ENCODE assay signal across 12 mouse cellular contexts in genomic region chr7:99131819-99132353, GRCm38 (mm10). TPM values are rescaled to one million over a fixed set of nuclear protein-coding genes. Genes with fewer than 3 reads are reported as not detected.
DNase-seq lines count a peak whose midpoint lies in the region; ATAC-seq and TF ChIP-seq lines count a peak whose summit lies in the region.
"Had no signal": no experiment of that assay in that cellular context is flagged by ENCODE, and none has a peak within 500 bp of the region (broad histone marks: within the 10 kb centered on the region; RNA-seq: fewer than 3 reads in every experiment).

No protein-coding gene starts in this region.

- no peak overlapping the region for H3K4me3 ChIP-seq in embryonic facial prominence, embryonic 13.5 days
- H3K4me3 ChIP-seq in embryonic facial prominence, embryonic 10.5 days, result no peak overlapping the region
- H3K4me3 ChIP-seq in layer of hippocampus, adult 2 months, result no peak overlapping the region
- H3K4me3 ChIP-seq in intestine, embryonic 14.5 days (ENCODE audit: low read depth, low read length), result no peak overlapping the region
- H3K4me3 ChIP-seq: forebrain, embryonic 12.5 days; midbrain, embryonic 12.5 days; neural tube, embryonic 13.5 days had no signal

- no peaks in the 10 kb centered on the region for H3K9me3 ChIP-seq in embryonic facial prominence, embryonic 13.5 days
- H3K9me3 ChIP-seq in embryonic facial prominence, embryonic 10.5 days, result no peaks in the 10 kb centered on the region
- no peaks in the 10 kb centered on the region for H3K9me3 ChIP-seq in intestine, embryonic 14.5 days (ENCODE audit: control insufficient read depth, low read length)
- H3K9me3 ChIP-seq: forebrain, embryonic 12.5 days had no signal

- WGBS in embryonic facial prominence, embryonic 13.5 days, result 69% methylated on average over 6 of the region's 6 CpGs
- 74% methylated on average over 6 of the region's 6 CpGs for WGBS in embryonic facial prominence, embryonic 10.5 days
- whole genome bisulfite sequencing in intestine, embryonic 14.5 days, result 29% methylated on average over 6 of the region's 6 CpGs

- H3K36me3 ChIP-seq in embryonic facial prominence, embryonic 13.5 days, result peaks cover 2% of the 10 kb centered on the region; the same call in 1 of the 2 replicates
- H3K36me3 ChIP-seq in embryonic facial prominence, embryonic 10.5 days (replicated peaks), result peaks cover 7% of the 10 kb centered on the region; the same call in 1 of the 2 replicates
- no peaks in the 10 kb centered on the region for H3K36me3 ChIP-seq in intestine, embryonic 14.5 days (ENCODE audit: control insufficient read depth, insufficient read depth, low read length)
- H3K36me3 ChIP-seq: forebrain, embryonic 12.5 days; midbrain, embryonic 12.5 days; neural tube, embryonic 13.5 days had no signal

- DNase-seq in embryonic facial prominence, embryonic 10.5 days (ENCODE audit: low spot score), result no peak
- no peak for DNase-seq in layer of hippocampus, adult 2 months (ENCODE audit: low spot score in 2 of 2)
- no peak for DNase-seq in layer of hippocampus, postnatal 10 days (ENCODE audit: low spot score in 2 of 2)
- DNase-seq in intestine, embryonic 14.5 days (ENCODE audit: low spot score), result no peak
- DNase-seq in lung, postnatal 4 days, result peak; percentile 57 to 75
- no peak for DNase-seq in c-Kit-positive CD71-positive TER-119-positive erythroid progenitor cells, embryonic 14.5 days (ENCODE audit: low spot score)
- no peak for DNase-seq in ovary, postnatal 14 days (ENCODE audit: low spot score)
- DNase-seq: right cerebral cortex, postnatal 25 days had no signal

- no peak overlapping the region for H3K4me2 ChIP-seq in embryonic facial prominence, embryonic 13.5 days
- peak overlapping the region; percentile 28 for H3K4me2 ChIP-seq in intestine, embryonic 14.5 days (ENCODE audit: low read length)
- H3K4me2 ChIP-seq: forebrain, embryonic 12.5 days; midbrain, embryonic 12.5 days; neural tube, embryonic 13.5 days had no signal

- no peak for TF ChIP-seq CTCF in layer of hippocampus, adult 2 months (conservative IDR thresholded peaks at IDR 0.05)

- no peak for ATAC-seq in embryonic facial prominence, embryonic 13.5 days (ENCODE audit: insufficient number of reproducible peaks, insufficient read depth, low FRiP score, low TSS enrichment, low read depth)
- ATAC-seq in intestine, embryonic 14.5 days (replicated peaks; ENCODE audit: low FRiP score, low TSS enrichment, low read depth), result no peak

- H3K9ac ChIP-seq in embryonic facial prominence, embryonic 13.5 days, result no peak overlapping the region
- no peak overlapping the region for H3K9ac ChIP-seq in intestine, embryonic 14.5 days (ENCODE audit: low read length)
- H3K9ac ChIP-seq: forebrain, embryonic 12.5 days; midbrain, embryonic 12.5 days; neural tube, embryonic 13.5 days had no signal

- no peaks in the 10 kb centered on the region for H3K27me3 ChIP-seq in embryonic facial prominence, embryonic 13.5 days
- H3K27me3 ChIP-seq in embryonic facial prominence, embryonic 10.5 days (replicated peaks; ENCODE audit: low read depth, poor library complexity, severe bottlenecking), result no peaks in the 10 kb centered on the region
- H3K27me3 ChIP-seq in intestine, embryonic 14.5 days (replicated peaks; ENCODE audit: control insufficient read depth, insufficient read depth, low read length), result no peaks in the 10 kb centered on the region
- H3K27me3 ChIP-seq: forebrain, embryonic 12.5 days; midbrain, embryonic 12.5 days; neural tube, embryonic 13.5 days had no signal

- H3K27ac ChIP-seq in embryonic facial prominence, embryonic 13.5 days, result peak overlapping the region; percentile 49; the same call in 1 of the 2 replicates
- H3K27ac ChIP-seq in embryonic facial prominence, embryonic 10.5 days (replicated peaks), result no peak overlapping the region
- peak overlapping the region; percentile 69 for H3K27ac ChIP-seq in layer of hippocampus, adult 2 months
- peak overlapping the region; percentile 66 for H3K27ac ChIP-seq in intestine, embryonic 14.5 days (ENCODE audit: low read depth)
- H3K27ac ChIP-seq: midbrain, embryonic 12.5 days; neural tube, embryonic 13.5 days had no signal

- peaks cover 37% of the 10 kb centered on the region for H3K4me1 ChIP-seq in embryonic facial prominence, embryonic 13.5 days
- H3K4me1 ChIP-seq in embryonic facial prominence, embryonic 10.5 days, result peaks cover 34% of the 10 kb centered on the region
- peaks cover 60% of the 10 kb centered on the region for H3K4me1 ChIP-seq in intestine, embryonic 14.5 days (replicated peaks; ENCODE audit: control insufficient read depth, insufficient read depth, low read length)

RNA-seq across cellular contexts. Expression of gene Uvrag, which starts 9.1 kb away (rescaled TPM):
- 16.5 and 18.2 TPM in 2 replicates for polyA plus RNA-seq in embryonic facial prominence, embryonic 13.5 days (2015; fragmentation: Nextera tagmentation; extraction: Ambion mirVana)
- 11.0 and 12.1 TPM in 2 replicates for polyA plus RNA-seq in embryonic facial prominence, embryonic 10.5 days (2016; fragmentation: Nextera tagmentation; extraction: Ambion mirVana)
- total RNA-seq in layer of hippocampus, adult 2 months (2021), result 10 to 100 TPM; 48.9 to 52.4 TPM
- total RNA-seq in layer of hippocampus, postnatal 10 days (2021), result 10 to 100 TPM; 37.6 to 41.0 TPM
- 23.2 and 25.8 TPM in 2 replicates for polyA plus RNA-seq in intestine, embryonic 14.5 days (2014; fragmentation: Nextera tagmentation; extraction: Ambion mirVana)

RNA-seq across cellular contexts. Expression of gene Dgat2, which starts 50.6 kb away (rescaled TPM):
- 17.2 and 17.6 TPM in 2 replicates for polyA plus RNA-seq in embryonic facial prominence, embryonic 13.5 days (2015; fragmentation: Nextera tagmentation; extraction: Ambion mirVana)
- 16.4 and 16.6 TPM in 2 replicates for polyA plus RNA-seq in embryonic facial prominence, embryonic 10.5 days (2016; fragmentation: Nextera tagmentation; extraction: Ambion mirVana)
- 100 to 1,000 TPM; 111 TPM for total RNA-seq in layer of hippocampus, adult 2 months (2021)
- 10 to 100 TPM; 77.9 to 82.9 TPM for total RNA-seq in layer of hippocampus, postnatal 10 days (2021)
- polyA plus RNA-seq in intestine, embryonic 14.5 days (2014; fragmentation: Nextera tagmentation; extraction: Ambion mirVana), result 40.8 and 44.2 TPM in 2 replicates

Comparison
In these comparisons a context has a peak if more than half of its experiments do, and no peak if none do; other contexts are left out.
1. DNase-seq: peak in lung, postnatal 4 days (2 of 2); none in embryonic facial prominence, embryonic 10.5 days (single experiment), layer of hippocampus, adult 2 months (0 of 2), layer of hippocampus, postnatal 10 days (0 of 2), intestine, embryonic 14.5 days (single experiment), c-Kit-positive CD71-positive TER-119-positive erythroid progenitor cells, embryonic 14.5 days (single experiment) and ovary, postnatal 14 days (single experiment).